Mouse (Mus musculus): Measurements from ENCODE around the gene Fam208b. TPM values are rescaled to one million over a fixed set of nuclear protein-coding genes. Genes with fewer than 3 reads are reported as not detected.

Gene Fam208b
- 44.8 TPM for polyA plus RNA-seq (2017; shearing (Covaris generic))

GRCm38 (mm10) chr13:3610795-3611438, at the start of gene Fam208b:
Gene Fam208b, minus strand, starts transcription at chr13:3611108.

GRCm38 (mm10) chr13:3633895-3634811, 23.2 kb upstream of the Fam208b start, which contains the start of gene Asb13:
Gene Asb13, plus strand, starts transcription at chr13:3634032.

GRCm38 (mm10) chr13:3537594-3538222, 73.2 kb downstream of the Fam208b start, which contains the start of gene Gdi2:
Gene Gdi2, plus strand, starts transcription at chr13:3538063.

Other genes with a start within 250 kb of the Fam208b start
- gene Gdi2, start 73.0 kb downstream of the Fam208b start, polyA plus RNA-seq (2017; shearing (Covaris generic)), result 325 TPM
- 40.1 TPM for gene Asb13, start 22.9 kb upstream of the Fam208b start, polyA plus RNA-seq (2017; shearing (Covaris generic))
- not detected for gene Calml3, start 193.2 kb upstream of the Fam208b start, polyA plus RNA-seq (2017; shearing (Covaris generic))
- not detected for gene Calm4, start 226.6 kb upstream of the Fam208b start, polyA plus RNA-seq (2017; shearing (Covaris generic))
- not detected for gene Calm5, start 243.1 kb upstream of the Fam208b start, polyA plus RNA-seq (2017; shearing (Covaris generic))

All from CD4-positive, CD25-positive, alpha-beta regulatory T cell (primary cell).